Mouse (Mus musculus): Measurements from ENCODE around the gene Dgkh.

Dgkh gene

DNA sequence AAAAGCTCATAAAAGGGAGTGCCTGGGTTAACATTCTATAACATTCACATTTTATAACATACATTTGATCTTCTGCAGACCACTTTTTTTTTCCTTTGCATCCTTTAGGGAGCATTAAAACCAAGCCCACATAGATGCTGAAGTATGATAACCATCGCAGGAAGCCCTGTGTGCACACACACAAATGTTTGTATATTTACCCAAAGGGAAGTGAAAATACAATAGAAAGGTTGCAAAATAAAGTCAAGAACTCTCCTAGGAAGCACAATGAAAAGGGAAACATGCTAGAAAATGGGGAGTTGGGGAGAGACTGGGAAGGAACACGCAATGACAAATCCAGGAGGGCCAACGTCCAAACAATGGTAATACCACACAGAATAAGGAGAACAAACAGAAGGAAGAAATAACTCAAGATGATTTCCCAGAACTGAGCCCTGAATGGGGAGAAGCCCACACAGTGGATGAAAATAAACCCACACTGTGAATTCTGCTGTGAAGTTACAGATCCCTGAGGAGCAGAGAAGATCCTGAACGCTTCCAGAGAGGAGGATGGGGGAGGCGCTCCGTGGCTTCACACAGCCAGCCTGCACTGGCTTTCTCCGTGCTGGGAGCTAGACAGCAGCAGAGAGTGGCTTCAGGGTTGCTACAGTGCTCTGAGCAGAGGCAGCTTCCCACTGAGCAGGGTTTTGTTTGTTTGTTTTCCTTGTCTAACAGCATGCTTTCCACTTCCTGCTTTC lies 54.6 kb downstream of the Dgkh start:
- DNase-seq (ENCODE audit: low spot score in 2 of 2): no peak

DNA sequence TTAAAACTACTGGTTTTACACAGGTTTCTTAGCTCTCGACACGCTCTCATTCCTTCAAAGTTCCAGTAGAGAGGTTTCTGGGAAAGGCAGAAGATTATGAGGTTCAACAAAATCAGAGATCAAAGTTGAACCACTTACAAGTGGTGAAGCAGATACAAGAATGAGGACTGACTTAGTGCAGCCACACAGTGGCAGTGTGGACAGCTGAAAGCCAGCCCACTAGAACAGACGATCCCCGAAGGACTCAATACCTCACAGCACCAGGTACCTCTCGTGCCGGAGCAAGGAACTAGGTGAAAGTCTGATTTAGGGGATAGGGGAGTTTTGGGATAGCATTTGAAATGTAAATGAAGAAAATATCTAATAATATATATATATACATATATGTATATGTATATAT lies 56.1 kb downstream of the Dgkh start:
- no peak for DNase-seq (ENCODE audit: low spot score in 2 of 2)

DNA sequence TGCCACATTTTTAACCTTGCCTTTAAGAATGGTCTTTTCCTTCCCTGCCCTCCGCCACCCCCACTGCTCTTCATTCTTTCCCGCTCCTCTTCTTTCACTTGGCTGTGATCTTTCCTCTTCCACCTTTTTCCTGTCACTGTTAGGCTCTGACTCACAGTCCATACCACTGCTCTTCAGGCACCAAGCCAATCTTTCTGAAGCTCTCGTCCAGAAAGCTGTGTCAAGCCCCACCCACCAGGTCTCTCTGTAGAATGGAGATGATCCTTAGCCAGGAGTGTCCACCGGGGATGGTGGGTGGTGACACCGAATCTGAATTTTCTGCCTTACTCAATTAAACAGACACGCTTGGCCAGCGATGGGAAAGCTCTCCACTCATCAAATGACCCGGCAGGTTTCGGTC lies 58.0 kb downstream of the Dgkh start:
- DNase-seq (ENCODE audit: low spot score in 2 of 2): no peak

DNA sequence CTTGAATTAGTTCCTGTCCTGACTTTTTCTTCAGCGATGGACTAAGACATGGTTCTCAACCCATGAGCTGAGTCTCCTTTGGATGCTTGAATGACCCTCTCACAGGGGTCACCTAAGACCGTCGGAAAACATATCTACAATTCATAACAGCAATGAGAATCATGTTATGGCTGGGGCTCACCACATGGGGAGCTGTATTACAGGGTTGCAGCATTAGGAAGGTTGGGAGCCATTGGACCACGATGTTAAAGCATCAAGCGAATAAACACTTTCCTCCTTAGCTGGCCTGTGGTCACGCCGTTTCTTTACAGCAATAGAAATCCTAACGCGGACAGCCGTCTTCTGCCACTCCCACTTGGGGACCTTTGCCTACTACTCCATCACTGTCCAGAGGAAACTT lies 62.6 kb downstream of the Dgkh start:
- DNase-seq (ENCODE audit: low spot score in 2 of 2): no peak

DNA sequence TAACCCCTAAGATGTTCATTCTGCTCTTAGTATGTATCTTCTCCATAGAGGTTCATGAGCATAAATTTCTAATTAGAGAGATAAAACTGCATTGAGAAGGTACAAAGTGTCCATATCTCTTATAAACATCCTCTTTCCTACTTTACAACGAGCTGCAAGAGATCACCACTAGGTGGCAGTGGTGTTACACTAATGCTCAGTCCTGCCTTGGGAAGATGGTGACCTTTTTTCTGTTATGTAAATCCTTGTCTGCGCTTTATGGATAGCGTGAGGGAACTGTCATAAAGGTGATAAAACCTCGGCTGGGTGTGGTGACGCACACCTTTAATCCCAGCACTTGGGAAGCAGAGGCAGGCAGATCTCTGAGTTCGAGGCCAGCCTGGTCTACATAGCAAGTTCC lies 64.3 kb downstream of the Dgkh start:
- peak; percentile 60 to 81 for DNase-seq (ENCODE audit: low spot score in 2 of 2)

DNA sequence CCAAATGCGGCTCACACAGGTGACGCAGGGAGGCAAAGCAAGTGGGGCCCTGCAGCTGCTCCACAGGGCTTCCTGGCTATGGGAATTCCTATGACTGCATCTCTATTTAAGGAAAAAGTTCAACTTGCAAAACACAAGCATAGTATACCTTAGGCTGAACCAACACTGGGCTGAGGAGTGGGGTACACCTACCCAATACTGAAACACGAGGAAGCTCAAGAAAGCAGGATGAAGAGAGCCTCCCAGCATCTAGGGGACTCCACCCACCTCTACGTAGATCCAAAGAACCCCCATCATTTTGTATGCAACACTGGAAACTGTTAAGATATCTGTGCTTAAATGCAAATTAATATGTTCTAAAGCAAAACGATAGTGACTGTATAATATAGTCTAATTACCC lies 64.8 kb downstream of the Dgkh start:
- DNase-seq (ENCODE audit: low spot score in 2 of 2): no peak

DNA sequence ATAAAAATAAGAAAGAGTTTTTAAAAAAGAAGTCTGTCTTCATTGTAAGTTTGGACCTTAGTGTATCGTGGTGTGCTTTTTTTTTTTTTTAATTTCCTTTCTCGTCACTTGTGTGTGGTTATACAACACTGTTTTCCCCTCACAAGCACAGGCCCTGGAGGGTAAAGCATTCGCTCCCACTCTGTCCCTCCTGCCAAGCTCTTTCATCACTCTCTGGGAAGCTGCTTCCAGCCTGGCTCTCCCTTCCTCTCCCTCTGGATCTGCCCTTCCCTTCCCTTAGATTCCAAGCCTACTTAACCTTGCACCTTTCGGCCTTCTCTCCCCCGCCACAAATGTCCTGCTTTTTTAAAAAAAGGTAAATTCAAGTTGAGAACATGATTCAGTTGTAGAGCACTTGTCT lies 69.9 kb downstream of the Dgkh start:
- DNase-seq (ENCODE audit: low spot score in 2 of 2): no peak

DNA sequence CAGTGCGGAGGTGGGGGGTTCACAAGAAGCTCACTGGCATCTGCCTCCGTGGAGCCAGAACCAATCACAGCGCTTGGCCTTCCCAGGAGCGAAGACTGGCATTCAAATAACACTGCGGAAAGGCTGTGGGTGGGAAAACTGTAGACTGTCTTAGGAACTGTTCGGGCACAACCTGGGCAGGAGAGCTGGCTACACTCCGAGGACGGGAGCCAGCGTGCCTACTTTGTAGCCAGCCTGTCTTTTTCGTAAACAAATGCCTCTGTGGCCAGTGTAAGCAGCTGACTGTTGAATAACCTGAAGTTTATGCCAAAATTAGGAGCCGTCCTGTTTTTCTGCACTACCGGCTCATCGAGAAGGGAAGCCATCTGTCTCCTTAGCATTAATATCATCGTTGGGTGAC lies 71.1 kb downstream of the Dgkh start:
- DNase-seq (ENCODE audit: low spot score in 2 of 2): no peak

DNA sequence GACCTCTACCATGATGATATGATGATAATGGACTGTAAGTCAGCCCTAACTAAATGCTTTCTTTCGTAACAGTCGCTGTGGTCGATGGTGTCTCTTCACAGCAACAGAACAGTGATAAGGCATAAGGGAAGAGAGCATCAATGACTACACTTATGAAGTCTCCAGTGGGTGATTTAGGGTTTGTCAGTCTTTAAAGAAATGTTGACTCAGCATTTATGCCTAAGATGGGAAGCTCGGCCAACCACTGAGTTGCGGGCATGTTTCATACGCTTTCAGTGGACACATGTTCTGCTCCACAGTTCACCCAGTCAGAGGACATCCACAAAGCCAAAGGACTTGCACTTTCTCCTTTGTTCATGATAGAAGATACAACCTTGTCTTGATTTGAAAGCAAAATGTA lies 73.9 kb downstream of the Dgkh start:
- no peak for DNase-seq (ENCODE audit: low spot score in 2 of 2)

DNA sequence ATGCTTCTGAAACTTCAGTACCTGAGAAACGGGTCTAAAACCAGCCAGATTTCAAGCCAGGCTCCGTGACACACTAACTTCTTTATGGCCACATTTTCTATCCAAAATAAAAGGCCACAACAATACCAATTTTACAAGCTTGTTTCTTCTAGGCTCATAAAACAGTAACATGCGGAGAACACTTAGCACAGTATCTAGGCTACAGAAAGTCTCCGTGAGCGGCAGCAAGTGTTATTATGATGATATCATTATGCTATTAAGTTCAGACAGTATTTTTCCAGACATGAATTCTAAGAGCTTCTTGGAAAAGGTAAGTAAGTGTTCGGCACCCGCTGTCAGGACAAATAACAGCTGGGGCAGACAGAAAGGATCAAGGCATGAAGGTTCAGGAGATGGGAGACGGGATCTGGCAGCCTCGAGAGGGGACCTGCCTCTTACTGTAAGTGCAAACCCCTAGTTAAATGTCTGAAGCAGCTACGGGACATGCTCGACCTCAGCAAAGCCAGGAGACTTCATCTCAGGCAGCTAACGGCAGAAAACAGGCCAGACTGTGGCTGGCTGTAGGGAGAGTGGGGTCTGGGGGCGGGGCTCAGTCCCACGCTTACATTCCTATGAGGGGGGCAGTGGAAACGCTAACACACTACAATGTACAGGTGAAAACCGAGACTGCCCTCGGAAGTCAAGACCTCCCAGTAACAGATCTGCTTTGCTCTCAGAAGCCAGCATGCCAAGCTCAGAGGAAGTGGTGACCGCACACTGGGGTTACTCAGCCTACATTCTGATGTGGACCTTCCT lies 75.5 kb downstream of the Dgkh start:
- DNase-seq (ENCODE audit: low spot score in 2 of 2): no peak

DNA sequence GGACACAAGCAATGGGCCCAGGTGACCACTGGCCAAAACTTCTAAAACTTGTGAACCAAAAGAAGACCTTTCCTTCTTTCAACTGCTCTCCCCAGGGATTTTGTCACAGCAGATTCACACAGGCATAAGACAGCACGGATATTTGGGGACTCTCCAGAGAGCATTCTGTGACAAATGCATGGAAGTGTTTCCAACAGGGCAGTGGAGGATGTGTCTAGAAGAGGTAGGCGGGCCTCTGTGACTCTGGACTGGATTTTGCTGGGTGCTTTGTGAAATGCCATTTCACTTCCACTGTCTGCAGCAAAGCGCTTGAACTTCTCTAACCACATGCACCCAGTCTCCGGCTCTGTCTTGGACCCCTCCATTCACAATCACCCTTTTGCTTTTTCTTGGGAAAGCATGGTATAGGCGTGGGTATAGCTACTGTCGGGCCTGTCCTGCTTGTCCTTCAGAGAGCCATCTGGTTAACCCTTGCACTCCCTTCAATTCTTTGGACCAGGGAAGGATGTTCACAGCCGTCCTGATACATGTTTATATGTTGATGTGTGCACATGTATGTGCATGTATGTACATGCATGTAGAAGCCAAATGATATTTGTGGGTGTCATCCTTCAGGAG lies 77.5 kb downstream of the Dgkh start:
- DNase-seq (ENCODE audit: low spot score in 2 of 2): no peak

DNA sequence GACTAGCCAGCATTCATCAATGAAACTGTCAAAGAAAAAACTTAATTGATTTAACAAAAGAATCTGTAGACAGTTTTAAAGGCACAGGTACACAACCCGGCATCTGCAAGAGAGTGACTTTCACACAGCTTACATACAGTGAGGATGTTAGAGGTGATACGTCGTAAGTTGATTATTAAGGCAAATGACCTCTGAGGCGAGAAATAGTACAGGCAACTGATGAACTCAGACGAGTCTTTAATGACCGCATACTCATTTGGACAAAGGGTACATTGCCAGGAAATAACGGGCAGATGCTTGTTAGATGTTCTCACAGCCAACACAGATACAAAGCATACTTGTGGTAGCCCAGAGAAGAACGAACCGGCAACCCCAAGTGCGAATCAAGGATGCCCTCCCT lies 78.4 kb downstream of the Dgkh start:
- DNase-seq (ENCODE audit: low spot score in 2 of 2): no peak

DNA sequence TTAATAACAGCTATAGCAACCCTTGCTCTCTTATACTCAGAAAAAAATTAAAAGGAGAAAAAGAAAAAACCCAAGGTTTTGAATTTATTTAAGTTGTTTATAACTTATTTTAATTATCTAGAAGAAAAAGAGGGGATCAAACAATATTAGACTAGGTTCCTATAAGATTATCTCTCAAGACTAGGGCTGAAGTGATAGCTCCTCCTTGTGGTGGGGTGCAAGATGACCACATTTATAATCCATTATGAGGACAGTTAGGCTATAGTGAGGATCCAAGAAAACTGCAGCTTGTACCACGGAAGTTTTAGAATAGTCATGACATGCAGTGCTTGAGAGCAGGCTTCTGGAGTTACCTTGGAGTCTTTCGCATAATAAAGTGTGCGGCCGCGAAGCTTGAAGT lies 79.2 kb downstream of the Dgkh start:
- no peak for DNase-seq (ENCODE audit: low spot score in 2 of 2)

DNA sequence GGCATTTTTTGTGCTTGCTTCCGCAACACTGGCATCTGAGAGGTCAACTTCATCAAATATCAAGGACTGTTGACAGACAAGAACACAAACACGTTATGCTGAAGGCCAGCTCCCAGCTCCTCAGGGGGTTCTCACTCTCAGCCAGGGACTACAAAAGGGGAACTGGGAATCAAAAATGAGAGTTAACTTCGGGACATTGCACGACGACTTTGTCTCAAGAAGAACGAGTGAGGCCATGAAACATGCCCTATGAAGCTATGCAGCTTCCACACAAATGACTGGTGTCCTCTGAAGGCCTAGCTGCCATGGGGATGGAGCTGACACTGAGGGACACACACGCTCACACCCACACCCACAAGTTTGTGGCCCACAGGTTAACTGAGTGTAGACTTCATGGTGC lies 80.9 kb downstream of the Dgkh start:
- DNase-seq (ENCODE audit: low spot score in 2 of 2): no peak

DNA sequence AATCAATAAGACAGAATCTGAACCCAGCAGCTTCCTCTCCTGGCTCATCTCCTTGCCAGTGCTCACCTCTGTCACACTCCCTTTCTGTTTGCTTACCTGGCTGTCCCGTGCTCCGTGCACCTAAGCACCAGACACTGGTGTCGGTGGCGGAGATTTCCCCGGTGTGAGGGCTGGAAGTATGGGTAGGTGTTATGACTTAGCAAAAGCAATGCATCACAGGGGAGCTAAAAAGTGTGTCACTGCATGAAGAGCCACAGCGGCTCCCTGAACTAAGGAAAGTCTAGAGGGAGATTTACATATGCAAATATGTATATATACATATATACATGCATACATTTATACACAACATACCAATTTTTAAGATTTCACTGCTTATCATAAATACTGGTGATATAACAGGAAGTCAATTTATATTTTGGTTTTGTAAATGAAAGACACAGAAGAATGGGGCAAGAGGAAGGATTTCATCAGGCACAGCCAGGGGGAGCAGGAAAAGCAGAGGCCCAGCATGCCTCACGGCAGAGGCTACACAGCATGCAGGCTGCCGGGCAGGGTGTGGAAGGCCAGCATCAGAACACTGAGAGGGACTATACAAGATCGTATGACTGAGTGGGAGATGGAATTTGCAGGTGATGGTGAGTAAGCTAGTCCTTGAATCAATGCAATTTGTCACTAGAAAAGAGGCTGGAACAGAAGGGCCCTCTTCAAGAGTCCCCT lies 82.0 kb downstream of the Dgkh start:
- DNase-seq (ENCODE audit: low spot score in 2 of 2): no peak

DNA sequence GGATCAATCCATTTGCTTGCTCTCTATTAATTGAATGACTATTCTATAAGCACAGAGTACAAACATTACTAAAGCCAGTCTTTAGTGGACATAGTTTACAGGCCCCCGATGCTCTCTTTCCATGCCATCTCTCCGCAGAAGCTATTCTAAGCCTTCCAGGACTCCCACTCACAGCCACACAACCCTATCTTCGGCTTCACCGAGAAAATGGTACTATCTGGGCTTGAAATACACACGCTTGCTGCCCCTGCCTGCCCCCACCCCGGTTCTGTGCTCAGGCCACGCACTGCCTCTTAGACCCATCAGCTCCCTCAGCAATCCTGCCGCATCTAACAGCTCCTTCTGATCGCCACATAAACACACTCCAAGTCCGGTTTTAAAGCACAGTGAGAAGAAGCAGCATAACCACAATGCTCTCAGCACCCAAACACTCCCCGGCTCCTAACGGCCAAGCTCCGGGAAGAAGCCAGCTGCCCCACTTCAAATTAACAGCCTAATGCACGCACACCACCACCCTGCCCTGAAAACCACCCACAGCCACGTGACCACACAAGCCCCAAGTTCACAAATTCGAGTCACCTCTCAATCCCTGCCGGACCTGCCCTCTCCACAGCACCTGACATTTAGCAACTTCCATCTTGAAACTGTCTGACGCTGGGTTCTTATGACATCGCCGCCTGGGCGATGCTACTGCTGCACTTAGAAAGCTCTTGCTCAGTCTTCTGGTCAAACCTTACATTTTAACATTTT lies 82.9 kb downstream of the Dgkh start:
- no peak for DNase-seq (ENCODE audit: low spot score in 2 of 2)

DNA sequence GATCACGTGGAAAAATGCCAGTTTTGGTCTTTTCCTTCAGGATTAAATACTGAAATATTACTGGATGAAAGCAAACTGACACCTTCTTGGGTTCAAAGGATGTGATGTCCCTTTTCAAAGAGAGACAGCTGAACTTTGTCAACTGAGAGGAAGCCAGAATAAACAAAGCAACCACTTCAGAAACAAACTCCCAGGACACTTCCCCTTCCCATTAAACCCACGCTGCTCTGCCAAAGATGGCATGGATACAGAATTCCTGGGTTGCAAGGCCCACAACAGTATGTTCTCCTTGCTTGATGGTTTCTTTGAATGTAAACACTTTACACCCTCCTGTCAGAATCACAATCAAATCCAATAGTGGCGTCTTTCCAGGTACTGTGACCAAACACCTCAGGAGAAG lies 87.0 kb downstream of the Dgkh start:
- no peak for DNase-seq (ENCODE audit: low spot score in 2 of 2)

DNA sequence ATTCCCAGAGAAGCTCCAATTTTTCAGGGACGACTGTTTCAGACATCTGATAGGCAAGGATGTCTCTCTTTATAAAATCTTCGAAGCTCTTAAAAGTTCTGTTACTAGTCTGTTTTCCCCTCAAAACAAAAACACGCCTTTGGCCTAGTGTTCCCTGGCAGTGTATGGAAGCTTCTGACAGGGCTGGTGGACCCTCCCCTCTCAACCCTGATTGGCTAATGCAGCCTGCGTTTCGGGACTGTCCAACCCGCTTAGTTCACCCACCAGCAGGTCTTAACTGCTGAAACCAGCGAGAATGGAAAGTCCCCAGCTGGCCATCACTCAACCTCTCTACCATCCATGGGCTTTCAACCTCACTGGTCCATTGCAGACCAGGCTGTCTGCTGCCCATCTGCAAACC lies 91.3 kb downstream of the Dgkh start:
- DNase-seq (ENCODE audit: low spot score in 2 of 2): no peak

DNA sequence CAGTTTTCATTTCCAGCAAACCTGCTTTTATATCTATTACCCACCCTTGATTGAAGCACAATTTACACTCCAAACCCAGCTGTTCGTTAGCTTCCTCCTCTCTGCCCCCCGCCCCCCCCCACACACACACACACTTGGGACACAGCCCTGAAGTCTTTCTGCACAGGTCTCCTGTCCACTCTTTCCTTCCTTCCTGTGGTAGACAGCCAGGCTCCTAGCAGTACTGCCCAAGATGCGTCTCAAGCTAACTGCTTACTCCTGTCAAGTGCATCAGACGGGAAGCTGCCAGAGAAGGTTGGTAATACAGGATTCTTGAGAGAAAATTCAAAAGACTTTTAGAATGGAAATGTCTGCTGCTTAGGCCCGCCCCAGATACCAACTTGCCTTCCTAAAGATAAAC lies 92.9 kb downstream of the Dgkh start:
- no peak for DNase-seq (ENCODE audit: low spot score in 2 of 2)

DNA sequence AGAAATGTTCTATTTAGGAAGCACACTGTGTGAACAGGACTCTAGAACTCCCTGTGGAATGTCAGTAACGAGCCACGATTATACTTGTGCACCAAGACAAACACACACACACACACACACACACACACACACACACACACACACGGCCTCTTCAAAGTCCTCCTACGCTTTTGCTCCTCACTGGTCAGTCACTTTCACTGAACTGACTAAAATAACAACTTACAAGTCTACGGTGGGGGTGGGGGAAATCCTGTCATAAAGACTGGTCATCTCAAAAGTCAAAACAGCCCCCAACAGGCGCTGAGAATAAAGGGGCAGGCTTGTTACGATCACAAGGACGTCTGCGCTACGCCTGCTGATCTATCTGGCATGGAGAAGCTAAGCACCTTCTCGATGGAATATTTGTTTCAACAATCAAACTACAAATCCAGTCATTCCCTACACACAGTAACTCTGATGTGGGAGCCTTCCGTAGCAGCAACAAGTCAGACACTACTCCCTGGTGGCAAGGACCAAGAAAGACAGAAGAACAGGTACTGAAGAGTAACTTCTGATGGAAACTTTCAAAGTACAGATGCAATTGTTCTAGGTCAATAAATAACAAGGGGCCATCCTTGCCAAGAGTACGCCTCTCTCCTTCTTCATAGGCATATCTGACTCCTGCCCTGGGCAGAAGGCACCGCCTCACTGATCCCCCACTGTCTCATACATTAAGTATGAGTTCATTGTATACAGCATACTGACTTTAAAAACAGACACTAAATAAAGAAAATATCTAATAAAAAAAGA lies 96.8 kb downstream of the Dgkh start:
- no peak for DNase-seq (ENCODE audit: low spot score in 2 of 2)

DNA sequence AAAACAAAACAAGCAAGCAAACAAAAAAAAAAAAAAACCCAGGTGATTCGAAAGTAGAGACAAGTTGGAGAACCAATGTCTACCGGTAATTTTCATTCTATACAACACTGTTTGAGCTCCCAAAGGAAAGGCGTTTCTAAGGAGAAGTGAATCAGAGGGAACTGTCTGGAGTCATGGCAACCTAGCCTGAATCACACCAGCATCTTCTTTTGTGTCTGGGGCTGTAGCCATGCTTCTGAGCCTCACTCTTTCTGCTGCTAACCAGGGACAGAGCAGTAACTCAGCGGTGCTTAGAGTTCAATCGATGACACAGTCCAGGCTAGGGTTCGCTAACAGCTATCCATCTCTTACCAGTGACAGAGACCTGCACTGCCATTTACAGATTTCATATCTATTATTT lies 99.8 kb downstream of the Dgkh start:
- no peak for DNase-seq (ENCODE audit: low spot score in 2 of 2)

Measured in cerebellum, postnatal 4 days (tissue).